Mouse (Mus musculus): Measurements from ENCODE around the gene Ins2.

DNA sequence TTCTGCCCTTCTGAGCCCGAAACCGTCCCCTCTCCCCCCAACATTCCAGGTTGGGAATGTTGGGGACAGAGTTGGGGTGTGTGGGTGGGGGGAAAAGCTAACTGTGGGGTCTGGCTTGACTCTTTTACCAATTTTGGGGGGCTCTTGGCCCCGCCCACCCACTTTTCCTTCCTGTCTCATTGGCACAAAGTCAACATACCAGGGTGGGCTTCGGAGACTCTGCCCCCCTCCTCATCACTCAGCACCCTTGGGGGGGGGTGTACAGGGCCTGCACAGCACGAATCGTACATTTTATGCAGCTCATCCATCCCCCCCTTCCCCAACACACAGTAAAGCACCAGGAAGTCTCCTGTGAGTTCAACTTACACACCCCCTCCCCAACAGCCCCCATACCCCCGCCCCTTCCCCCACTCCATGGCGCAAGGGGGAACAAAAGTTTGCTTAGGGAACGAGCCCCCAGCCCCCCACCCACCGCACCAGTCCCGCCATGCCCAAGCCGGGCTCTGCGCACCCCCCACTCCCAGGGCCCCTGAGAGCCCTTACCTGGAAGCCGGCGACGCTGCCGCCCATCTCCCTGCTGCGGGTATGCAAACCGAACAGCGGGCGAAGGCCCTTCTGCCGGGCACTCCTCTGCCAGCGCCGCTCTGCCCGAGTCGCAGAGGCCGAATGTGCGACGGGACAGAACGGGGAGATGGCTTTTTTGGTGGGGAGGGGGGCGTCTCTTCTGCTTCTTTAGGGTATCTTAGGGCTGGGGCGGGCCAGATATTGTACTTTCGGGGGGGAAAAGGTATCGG lies 85.2 kb downstream of the Ins2 start:
- no peak for TF ChIP-seq EP300 (IDR thresholded peaks at IDR 0.05; ENCODE audit: low read depth)
- no peak for TF ChIP-seq CTCF (IDR thresholded peaks at IDR 0.05; ENCODE audit: low read depth)
